Mouse (Mus musculus) lung, embryonic 16.5 days (tissue): ENCODE measurements around the gene Retnlg. TPM values are rescaled to one million over a fixed set of nuclear protein-coding genes. Genes with fewer than 3 reads are reported as not detected.

Experiments used
- polyA plus RNA-seq: library from polyadenylated mRNA; unstranded; fragments of >200 nt; fragmentation: Nextera tagmentation; extraction: Ambion mirVana; gene quantifications from 2 replicates; pipeline ENCODE4 v1.2.1, GENCODE M21; 2015

Gene Retnlg
- polyA plus RNA-seq, 1 experiment from 2014 or later: 1.4 TPM

Other genes starting within 250 kb of the Retnlg start
- 0.65 and 1.6 TPM in 2 replicates for gene Trat1, start 100.6 kb upstream of the Retnlg start, polyA plus RNA-seq
- gene Retnlb, start 55.8 kb upstream of the Retnlg start, polyA plus RNA-seq: 0.30 and 0.43 TPM in 2 replicates
- 76.1 and 129 TPM in 2 replicates for gene Retnla, start 30.1 kb upstream of the Retnlg start, polyA plus RNA-seq
- 24.4 and 30.4 TPM in 2 replicates for gene Dzip3, start 121.5 kb downstream of the Retnlg start, polyA plus RNA-seq
- gene Cip2a, start 121.6 kb downstream of the Retnlg start, polyA plus RNA-seq: 34.4 and 39.7 TPM in 2 replicates
- not detected in 2 replicates for gene Myh15, start 184.9 kb downstream of the Retnlg start, polyA plus RNA-seq